Mouse (Mus musculus) heart, embryonic 10.5 days (tissue): ENCODE results near the gene Acyp2. TPM values are rescaled to one million over a fixed set of nuclear protein-coding genes. Genes with fewer than 3 reads are reported as not detected.

Source experiments
- DNase-seq: peaks from one replicate; pipeline ENCODE4 v3.0.0-alpha.2; 2017; ENCODE audit warnings: low spot score
- H3K27ac ChIP-seq: fragments of 300-500 bp; sonication (generic); 2 replicates; pipeline ENCODE4 v1.5.1; 2016; ENCODE audit warnings: mild to moderate bottlenecking
- H3K27me3 ChIP-seq: fragments of 300-500 bp; sonication (generic); 2 replicates; pipeline ENCODE4 v1.6.1; 2016; ENCODE audit warnings: mild to moderate bottlenecking; ENCODE audit not compliant: poor library complexity, insufficient read depth, severe bottlenecking
- H3K36me3 ChIP-seq: fragments of 300-500 bp; sonication (generic); 2 replicates; pipeline ENCODE4 v1.6.1; 2016; ENCODE audit warnings: mild to moderate bottlenecking, moderate library complexity
- H3K4me1 ChIP-seq: fragments of 300-500 bp; sonication (generic); 2 replicates; pipeline ENCODE4 v1.6.1; 2016; ENCODE audit warnings: mild to moderate bottlenecking
- H3K4me3 ChIP-seq: fragments of 300-500 bp; sonication (generic); 2 replicates; pipeline ENCODE4 v1.5.1; 2016; ENCODE audit warnings: mild to moderate bottlenecking, moderate library complexity
- H3K9me3 ChIP-seq: fragments of 300-500 bp; sonication (generic); 2 replicates; pipeline ENCODE4 v1.6.1; 2016; ENCODE audit warnings: mild to moderate bottlenecking, moderate library complexity
- WGBS: fragments of 180-500 bp; shearing (Covaris S2); methylation state at CpG from one replicate; pipeline ENCODE4 v1.1.7; 2016; 5-methylcytosine and 5-hydroxymethylcytosine counted together
- polyA plus RNA-seq: library from polyadenylated mRNA; unstranded; fragments of >200 nt; fragmentation: Nextera tagmentation; extraction: Ambion mirVana; gene quantifications from 2 replicates; pipeline ENCODE4 v1.2.1, GENCODE M21; 2016

The Acyp2 gene
- polyA plus RNA-seq, 1 experiment from 2014 or later = 12.2 TPM

DNA sequence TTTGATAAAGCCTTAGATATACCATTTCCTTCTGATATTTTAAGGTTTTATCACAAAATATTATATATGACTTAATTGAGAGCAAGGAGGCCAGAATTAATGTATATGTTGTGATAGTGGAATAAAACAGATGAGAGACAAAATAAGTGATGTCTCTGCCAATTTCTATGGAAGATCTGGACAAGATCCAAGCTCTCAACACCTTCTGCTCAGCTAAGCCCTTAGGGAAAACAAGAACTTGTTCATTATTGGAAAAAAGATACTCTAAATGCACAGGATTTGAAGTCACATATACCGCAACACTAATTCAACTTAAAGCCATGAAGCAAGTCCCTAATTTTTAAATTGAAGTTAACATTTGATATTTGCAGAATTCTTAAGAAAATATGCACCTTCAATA lies 96.0 kb downstream of the Acyp2 start:
- 98% methylated on average over 1 of the region's 1 CpGs for WGBS
- Histone ChIP-seq H3K27ac (no peak overlapping the region), H3K4me1 (no peaks in the 10 kb centered on the region), H3K27me3 (no peaks in the 10 kb centered on the region), H3K4me3 (no peak overlapping the region), H3K36me3 (no peaks in the 10 kb centered on the region), H3K9me3 (no peaks in the 10 kb centered on the region)
- no peak for DNase-seq

GRCm38 (mm10) chr11:30517133-30517532 lies 132.3 kb downstream of the Acyp2 start:
- no peaks in the 10 kb centered on the region for H3K27me3 ChIP-seq
- no peaks in the 10 kb centered on the region for H3K4me1 ChIP-seq
- H3K9me3 ChIP-seq = no peaks in the 10 kb centered on the region
- H3K4me3 ChIP-seq = no peak overlapping the region
- no peaks in the 10 kb centered on the region for H3K36me3 ChIP-seq
- no peak overlapping the region for H3K27ac ChIP-seq
- 85% methylated on average over 2 of the region's 2 CpGs for WGBS
- no peak for DNase-seq

DNA sequence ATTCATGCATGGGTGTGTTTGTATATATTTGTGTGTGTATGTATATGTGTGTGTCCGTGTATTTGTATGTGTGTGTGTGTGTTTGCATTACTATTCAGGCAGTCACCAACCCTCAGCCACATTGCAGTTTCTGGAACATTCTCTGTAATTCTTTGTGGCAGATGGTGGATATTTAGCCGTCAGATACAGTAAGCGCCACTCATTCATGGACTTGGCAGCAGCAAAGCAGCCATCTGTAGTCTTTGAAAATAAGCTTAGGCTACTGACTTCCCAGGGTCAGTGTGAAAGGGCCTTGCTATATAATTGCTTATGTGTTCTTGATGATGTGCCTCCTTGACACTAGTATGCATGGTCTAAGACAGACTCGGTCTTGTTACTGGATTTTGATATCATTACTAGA lies 141.2 kb downstream of the Acyp2 start:
- WGBS = 82% methylated on average over 4 of the region's 4 CpGs
- no peaks in the 10 kb centered on the region for H3K9me3 ChIP-seq

GRCm38 (mm10) chr11:30498738-30499355 lies 150.5 kb downstream of the Acyp2 start:
- no peak for DNase-seq
- H3K27ac ChIP-seq = peak overlapping the region; percentile 42; the same call in 1 of the 2 replicates
- H3K36me3 ChIP-seq = peaks cover 5% of the 10 kb centered on the region; the same call in 1 of the 2 replicates
- no peaks in the 10 kb centered on the region for H3K27me3 ChIP-seq
- 18% methylated on average over 3 of the region's 3 CpGs for WGBS
- H3K9me3 ChIP-seq = no peaks in the 10 kb centered on the region
- H3K4me3 ChIP-seq = no peak overlapping the region
- H3K4me1 ChIP-seq = 0 out of 2 replicates have a peak, but pooled peaks cover 5% of the 10 kb centered on the region

More for the DNA sequence above, 141.2 kb downstream of the Acyp2 start:
- no peak for DNase-seq
- no peaks in the 10 kb centered on the region for H3K36me3 ChIP-seq
- no peaks in the 10 kb centered on the region for H3K27me3 ChIP-seq
- H3K4me1 ChIP-seq = no peaks in the 10 kb centered on the region
- H3K4me3 ChIP-seq = no peak overlapping the region
- no peak overlapping the region for H3K27ac ChIP-seq

DNA sequence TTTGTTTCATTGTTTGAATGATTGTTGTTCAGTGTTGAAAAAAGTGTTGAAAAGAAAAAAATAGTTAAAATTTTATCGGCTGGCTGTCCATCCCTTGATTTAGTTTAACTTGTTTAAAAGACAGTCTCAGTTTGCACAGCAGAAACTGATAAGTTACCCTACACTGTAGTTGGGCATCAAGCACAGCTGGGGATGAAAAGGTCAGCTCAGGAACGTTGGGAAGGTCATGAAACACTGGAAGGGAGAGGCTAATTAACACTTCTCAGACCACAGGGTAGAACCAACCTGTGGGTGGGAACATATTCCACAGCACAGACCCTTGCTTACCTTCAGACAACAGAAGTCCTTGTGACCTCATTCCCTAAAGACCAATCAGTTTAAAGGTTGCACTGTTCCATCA lies 152.2 kb downstream of the Acyp2 start:
- Histone ChIP-seq H3K4me3 (no peak overlapping the region), H3K27me3 (no peaks in the 10 kb centered on the region), H3K4me1 (0 out of 2 replicates have a peak, but pooled peaks cover 5% of the 10 kb centered on the region), H3K9me3 (no peaks in the 10 kb centered on the region), H3K36me3 (peaks cover 5% of the 10 kb centered on the region; the same call in 1 of the 2 replicates), H3K27ac (no peak overlapping the region)
- no peak for DNase-seq
- WGBS = 59% methylated on average over 2 of the region's 2 CpGs

DNA sequence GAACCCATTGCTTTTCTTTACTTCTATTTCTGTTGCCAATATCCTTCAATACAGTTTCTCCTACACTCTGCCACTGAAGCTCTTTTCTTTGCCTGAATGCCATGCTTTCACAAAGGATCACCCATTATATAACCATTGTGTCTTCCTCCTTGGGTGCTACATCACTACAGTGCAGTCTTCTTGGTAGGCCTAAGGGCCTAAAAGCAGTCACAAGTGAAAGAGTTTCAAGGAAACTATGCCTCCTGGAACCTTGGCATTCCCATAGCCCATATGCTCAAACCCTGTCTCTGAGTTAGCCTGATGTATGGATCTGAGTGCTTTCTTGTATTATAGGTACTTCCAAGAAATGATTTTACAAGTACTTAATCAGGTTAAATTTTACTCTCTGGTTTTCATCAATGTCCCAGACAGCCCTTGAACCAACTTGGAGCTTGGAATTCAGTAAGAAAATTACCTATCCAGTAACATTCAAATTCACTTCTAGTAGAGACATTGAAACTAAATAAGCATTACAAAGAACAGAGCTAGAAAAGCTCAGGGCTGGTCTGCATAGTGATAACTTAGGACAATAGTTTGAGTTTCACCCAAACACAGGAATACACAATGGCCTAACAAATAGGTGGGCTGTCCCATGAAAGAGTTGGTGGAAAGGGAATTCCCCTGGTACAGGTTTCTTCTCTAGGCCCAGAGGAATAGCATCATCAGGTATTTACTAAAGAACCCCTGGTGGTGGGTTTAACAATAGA lies 157.7 kb downstream of the Acyp2 start:
- H3K36me3 ChIP-seq = no peaks in the 10 kb centered on the region
- no peaks in the 10 kb centered on the region for H3K9me3 ChIP-seq
- DNase-seq = no peak
- H3K27me3 ChIP-seq = no peaks in the 10 kb centered on the region
- no peak overlapping the region for H3K27ac ChIP-seq
- H3K4me1 ChIP-seq = no peaks in the 10 kb centered on the region
- H3K4me3 ChIP-seq = no peak overlapping the region

GRCm38 (mm10) chr11:30488183-30488582 lies 161.2 kb downstream of the Acyp2 start:
- 80% methylated on average over 10 of the region's 10 CpGs for WGBS
- no peaks in the 10 kb centered on the region for H3K27me3 ChIP-seq

DNA sequence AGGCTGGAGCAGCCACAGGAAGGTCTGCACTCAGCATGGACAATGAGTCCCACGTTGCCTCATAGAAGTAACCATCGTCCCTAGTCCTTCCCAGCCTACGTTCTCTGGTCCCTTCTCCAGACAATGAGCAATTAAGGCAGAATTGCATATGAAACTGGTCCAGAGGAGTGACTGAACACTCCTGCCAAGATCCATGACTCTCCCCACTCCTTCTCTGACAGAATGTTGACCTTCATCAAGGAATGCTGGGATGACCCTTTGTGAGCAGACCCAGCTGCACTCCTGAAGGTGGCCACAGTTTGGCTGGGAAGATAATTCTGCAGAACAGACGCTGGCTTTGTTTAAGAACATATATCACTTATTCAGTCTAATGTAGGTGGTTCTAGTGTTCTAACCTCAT lies 166.1 kb downstream of the Acyp2 start:
- Histone ChIP-seq H3K4me1 (no peaks in the 10 kb centered on the region), H3K9me3 (no peaks in the 10 kb centered on the region), H3K36me3 (no peaks in the 10 kb centered on the region), H3K4me3 (no peak overlapping the region), H3K27ac (no peak overlapping the region), H3K27me3 (no peaks in the 10 kb centered on the region)
- DNase-seq = no peak
- WGBS = 88% methylated on average over 4 of the region's 4 CpGs

More at GRCm38 (mm10) chr11:30488183-30488582, 161.2 kb downstream of the Acyp2 start:
- no peaks in the 10 kb centered on the region for H3K4me1 ChIP-seq
- H3K9me3 ChIP-seq = no peaks in the 10 kb centered on the region
- no peak overlapping the region for H3K27ac ChIP-seq
- no peak for DNase-seq
- H3K4me3 ChIP-seq = no peak overlapping the region
- no peaks in the 10 kb centered on the region for H3K36me3 ChIP-seq

DNA sequence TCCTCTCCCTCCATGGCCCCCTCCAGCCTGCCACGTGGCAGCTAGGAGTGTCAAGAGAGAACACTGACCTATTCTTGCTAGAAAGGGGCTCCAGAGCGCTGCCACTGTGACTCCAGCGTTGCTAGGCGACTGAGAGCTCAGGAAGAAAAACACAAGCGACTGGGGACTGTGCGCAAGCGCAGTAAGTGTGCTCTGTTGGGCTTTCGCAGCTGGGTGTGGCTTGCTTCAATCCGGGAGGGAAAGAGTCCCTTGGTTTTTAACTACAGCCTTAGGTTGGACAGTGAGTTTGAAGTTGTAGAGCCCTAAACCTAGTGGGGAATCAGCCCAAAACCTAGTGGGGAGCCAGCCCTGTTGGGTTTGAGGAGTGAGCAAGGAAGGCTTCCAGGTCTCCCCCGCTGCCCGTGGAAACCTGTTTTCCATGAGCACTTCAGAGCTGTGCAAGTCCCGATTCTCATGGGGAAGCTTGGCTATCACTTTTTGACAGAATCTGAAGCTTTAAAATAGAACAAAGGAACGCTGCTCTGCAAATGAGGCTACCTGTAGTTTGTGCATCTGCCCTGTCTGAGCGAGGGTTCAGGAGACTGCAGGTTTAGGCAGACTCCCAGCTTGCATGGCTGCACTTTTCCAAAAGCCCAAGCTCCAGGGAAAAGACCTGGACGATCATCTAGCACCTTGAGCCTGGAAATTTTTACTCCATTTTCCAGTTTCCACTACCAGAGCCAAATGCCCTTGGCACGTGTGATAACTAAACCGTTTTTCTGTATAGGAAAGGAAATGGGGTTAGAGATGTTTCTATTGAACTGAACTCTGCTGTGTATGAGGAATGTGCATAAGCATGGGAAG lies 177.4 kb downstream of the Acyp2 start, which contains the start of gene 4930505A04Rik:
TSS of gene 4930505A04Rik (minus strand) at position 77 of the 843 bp plus-strand sequence.
- Histone ChIP-seq H3K4me1 (peaks cover 16% of the 10 kb centered on the region), H3K9me3 (no peaks in the 10 kb centered on the region), H3K36me3 (no peaks in the 10 kb centered on the region), H3K4me3 (peak within 1 kb of the TSS; percentile 63), H3K27me3 (no peaks in the 10 kb centered on the region), H3K27ac (peak within 1 kb of the TSS; percentile 92)
- DNase-seq = peak; percentile 97
- 9% methylated on average over 17 of the region's 17 CpGs for WGBS

- H3K4me1 ChIP-seq = peaks cover 16% of the 10 kb centered on the region
- H3K27me3 ChIP-seq = no peaks in the 10 kb centered on the region
- no peak overlapping the region for H3K4me3 ChIP-seq
- H3K36me3 ChIP-seq = no peaks in the 10 kb centered on the region
- H3K27ac ChIP-seq = peak overlapping the region; percentile 92
- no peak for DNase-seq
- no peaks in the 10 kb centered on the region for H3K9me3 ChIP-seq
- 63% methylated on average over 8 of the region's 8 CpGs for WGBS
Observed at GRCm38 (mm10) chr11:30471187-30471586, 178.2 kb downstream of the Acyp2 start.
